Mouse (Mus musculus) forebrain, embryonic 15.5 days (tissue): Measurements from ENCODE around the gene Lpin1. TPM values are rescaled to one million over a fixed set of nuclear protein-coding genes. Genes with fewer than 3 reads are reported as not detected.

ENCODE experiments used
- ATAC-seq: fragments of 200-750 bp; cut with Nextera tagmentation; replicated peaks from 2 replicates; pipeline ENCODE4 v1.8.0; 2017; ENCODE audit warnings: mild to moderate bottlenecking, moderate TSS enrichment, moderate library complexity
- H3K27ac ChIP-seq: fragments of 300-500 bp; sonication (generic); replicated peaks from 2 replicates; pipeline ENCODE4 v1.5.1; 2015; ENCODE audit warnings: mild to moderate bottlenecking, inconsistent platforms
- H3K27me3 ChIP-seq: fragments of 300-500 bp; sonication (generic); 2 replicates; pipeline ENCODE4 v1.6.1; 2015; ENCODE audit warnings: inconsistent platforms
- H3K36me3 ChIP-seq: fragments of 300-500 bp; sonication (generic); 2 replicates; pipeline ENCODE4 v1.6.1; 2015; ENCODE audit warnings: mild to moderate bottlenecking, inconsistent platforms
- H3K4me1 ChIP-seq: fragments of 300-500 bp; sonication (generic); 2 replicates; pipeline ENCODE4 v1.6.1; 2015; ENCODE audit warnings: inconsistent platforms
- H3K4me2 ChIP-seq: fragments of 300-500 bp; sonication (generic); replicated peaks from 2 replicates; pipeline ENCODE4 v1.6.1; 2015; ENCODE audit warnings: mild to moderate bottlenecking, inconsistent platforms
- H3K4me3 ChIP-seq: fragments of 300-500 bp; sonication (generic); 2 replicates; pipeline ENCODE4 v1.5.1; 2015; ENCODE audit warnings: mild to moderate bottlenecking, inconsistent platforms
- H3K9ac ChIP-seq: fragments of 300-500 bp; sonication (generic); replicated peaks from 2 replicates; pipeline ENCODE4 v1.6.1; 2015; ENCODE audit warnings: mild to moderate bottlenecking, inconsistent platforms
- H3K9me3 ChIP-seq: fragments of 300-500 bp; sonication (generic); 2 replicates; pipeline ENCODE4 v1.6.1; 2016; ENCODE audit warnings: inconsistent platforms
- WGBS: fragments of 180-500 bp; shearing (Covaris S2); methylation state at CpG from one replicate; pipeline ENCODE4 v1.1.7; 2015; ENCODE audit warnings: mixed read lengths; 5-methylcytosine and 5-hydroxymethylcytosine counted together
- polyA plus RNA-seq: library from polyadenylated mRNA; unstranded; fragments of >200 nt; fragmentation: Nextera tagmentation; extraction: Ambion mirVana; gene quantifications from 2 replicates; pipeline ENCODE4 v1.2.1, GENCODE M21; 2015

Lpin1 gene
- polyA plus RNA-seq, 1 experiment from 2014 or later = 17.5 TPM

DNA sequence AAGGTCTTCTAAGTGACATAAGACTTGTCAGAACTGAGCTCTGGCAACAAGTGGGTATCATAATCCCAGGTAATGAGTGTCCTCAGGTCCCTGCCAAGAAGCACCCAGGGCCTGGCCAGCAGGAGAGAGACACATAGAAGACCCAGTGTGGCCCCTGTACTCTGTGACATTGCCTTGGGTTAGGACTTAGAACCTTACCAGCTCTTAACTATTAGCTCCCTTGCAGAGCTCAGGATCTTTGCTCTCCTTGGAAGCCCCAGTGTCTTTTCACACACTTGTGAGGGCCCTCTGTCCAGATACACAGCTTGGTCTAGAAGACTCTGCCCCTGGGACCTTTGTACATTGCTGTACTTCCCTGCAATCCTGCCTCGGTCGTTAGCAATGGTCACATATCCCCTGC is 23.7 kb downstream of the Lpin1 start:
- no peak overlapping the region; the same call in 1 of the 2 replicates for H3K4me2 ChIP-seq

DNA sequence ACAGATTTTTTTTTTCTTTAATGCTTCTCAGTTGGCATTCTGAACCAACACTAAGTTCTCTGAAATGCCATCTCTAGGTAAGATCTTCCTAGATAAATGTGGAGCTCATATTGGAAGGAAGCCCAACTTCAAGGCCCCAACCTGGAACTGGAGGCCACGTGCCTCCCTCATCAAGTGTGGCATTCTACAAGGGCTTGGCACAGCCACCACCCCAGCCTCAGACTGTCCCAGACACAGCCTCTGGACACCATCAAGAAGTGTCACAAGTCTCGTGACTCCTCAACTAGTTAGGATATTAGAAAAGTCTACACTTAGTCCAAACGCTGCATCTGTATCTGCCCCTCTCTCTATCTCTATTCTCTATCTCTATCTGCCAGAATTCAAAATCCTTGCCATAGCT is 25.8 kb downstream of the Lpin1 start:
- no peak overlapping the region for H3K27ac ChIP-seq
- H3K36me3 ChIP-seq = no peaks in the 10 kb centered on the region
- no peak overlapping the region for H3K4me3 ChIP-seq
- WGBS = 91% methylated on average over 3 of the region's 3 CpGs
- no peaks in the 10 kb centered on the region for H3K9me3 ChIP-seq
- peaks cover 29% of the 10 kb centered on the region for H3K4me1 ChIP-seq
- H3K27me3 ChIP-seq = no peaks in the 10 kb centered on the region
- no peak overlapping the region for H3K4me2 ChIP-seq
- H3K9ac ChIP-seq = no peak overlapping the region
- ATAC-seq = no peak

More for the DNA sequence above, 23.7 kb downstream of the Lpin1 start:
- no peak overlapping the region for H3K9ac ChIP-seq
- no peak overlapping the region for H3K4me3 ChIP-seq
- ATAC-seq = no peak
- H3K27me3 ChIP-seq = no peaks in the 10 kb centered on the region
- peaks cover 48% of the 10 kb centered on the region for H3K4me1 ChIP-seq
- no peaks in the 10 kb centered on the region for H3K36me3 ChIP-seq
- WGBS = 66% methylated on average over 2 of the region's 2 CpGs
- H3K27ac ChIP-seq = no peak overlapping the region
- H3K9me3 ChIP-seq = no peaks in the 10 kb centered on the region

DNA sequence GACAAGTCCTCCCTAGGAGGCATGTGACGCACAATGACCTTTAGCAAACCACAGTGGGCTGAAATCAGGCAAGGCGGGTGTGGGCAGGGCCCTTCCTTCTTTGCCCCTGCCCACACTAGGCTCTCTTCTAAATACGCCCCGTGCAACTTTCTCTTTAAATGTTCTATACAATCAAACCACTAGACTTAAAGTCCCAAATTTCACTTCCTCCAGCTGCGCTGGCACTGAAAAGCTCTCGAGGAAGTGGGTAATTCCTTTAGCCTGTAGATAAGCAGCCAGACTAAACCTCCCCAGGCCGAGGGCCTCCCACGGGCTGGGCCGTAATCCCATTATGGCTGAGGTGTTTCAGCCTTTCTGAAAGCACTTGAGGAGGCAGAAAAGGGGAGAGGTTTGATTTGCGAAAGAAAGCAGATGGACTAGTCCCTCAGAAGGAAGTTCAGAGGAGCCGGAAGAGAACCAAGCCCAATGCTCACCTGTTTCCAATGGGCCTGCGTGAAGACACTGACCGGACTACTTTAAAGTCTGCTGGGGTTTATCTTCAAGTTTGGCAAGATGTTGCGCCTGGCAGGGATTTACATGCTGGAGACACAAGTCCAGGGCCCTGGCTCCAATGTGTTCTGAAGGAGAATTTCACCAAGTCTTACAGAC is 26.6 kb downstream of the Lpin1 start:
- Histone ChIP-seq H3K4me3 (no peak overlapping the region), H3K9ac (no peak overlapping the region), H3K27ac (no peak overlapping the region), H3K36me3 (no peaks in the 10 kb centered on the region), H3K4me1 (peaks cover 26% of the 10 kb centered on the region), H3K27me3 (no peaks in the 10 kb centered on the region), H3K4me2 (no peak overlapping the region), H3K9me3 (no peaks in the 10 kb centered on the region)
- 34% methylated on average over 14 of the region's 14 CpGs for WGBS
- no peak for ATAC-seq

DNA sequence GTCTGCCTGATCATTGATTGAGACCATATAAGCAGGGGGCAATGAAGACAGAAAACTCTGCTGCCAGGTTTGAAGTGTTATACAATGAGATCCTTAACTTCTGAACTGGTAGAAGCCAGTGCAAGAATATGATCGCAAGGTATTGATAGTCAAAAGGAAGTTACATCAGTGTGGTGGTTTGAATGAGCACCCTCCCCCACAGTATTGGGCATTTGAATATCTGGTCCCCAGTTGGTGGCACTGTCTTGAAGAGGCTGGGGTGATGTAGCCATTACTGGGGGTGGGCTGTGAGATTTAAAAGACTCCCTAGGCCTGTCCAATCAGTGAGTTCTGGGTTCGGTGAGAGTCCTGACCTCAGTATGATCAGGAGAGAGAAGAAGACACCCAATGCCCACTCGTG is 27.5 kb downstream of the Lpin1 start:
- Histone ChIP-seq H3K4me1 (peaks cover 17% of the 10 kb centered on the region), H3K9me3 (no peaks in the 10 kb centered on the region), H3K9ac (no peak overlapping the region), H3K27ac (no peak overlapping the region), H3K4me2 (no peak overlapping the region), H3K36me3 (no peaks in the 10 kb centered on the region), H3K27me3 (no peaks in the 10 kb centered on the region), H3K4me3 (no peak overlapping the region)
- 87% methylated on average over 3 of the region's 3 CpGs for WGBS
- ATAC-seq = no peak

DNA sequence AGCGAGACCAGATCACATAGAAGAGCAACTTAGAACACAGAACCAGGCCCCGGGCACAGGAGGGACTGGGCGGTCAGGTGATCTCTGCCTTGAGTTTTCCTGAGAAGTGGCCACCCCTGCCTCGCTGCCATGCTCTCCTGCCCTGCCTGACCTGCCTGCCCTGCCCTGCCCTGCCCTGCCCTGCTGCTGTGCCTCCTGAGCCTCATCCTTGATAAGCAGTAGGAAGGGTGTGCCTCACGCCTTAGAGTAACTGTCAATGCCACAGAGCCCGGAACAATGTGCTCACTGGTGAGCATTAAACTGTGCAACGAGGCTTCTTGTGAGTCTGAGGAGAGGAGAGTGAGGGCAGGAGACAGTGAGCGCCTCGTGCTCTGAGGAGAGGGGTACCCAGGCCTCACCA is 30.5 kb downstream of the Lpin1 start:
- WGBS = 63% methylated on average over 9 of the region's 9 CpGs
- no peak overlapping the region for H3K27ac ChIP-seq
- H3K4me3 ChIP-seq = no peak overlapping the region
- no peak overlapping the region for H3K4me2 ChIP-seq
- H3K9me3 ChIP-seq = no peaks in the 10 kb centered on the region
- no peaks in the 10 kb centered on the region for H3K27me3 ChIP-seq
- H3K36me3 ChIP-seq = peaks cover 14% of the 10 kb centered on the region
- ATAC-seq = no peak
- no peak overlapping the region for H3K9ac ChIP-seq
- H3K4me1 ChIP-seq = peaks cover 13% of the 10 kb centered on the region

DNA sequence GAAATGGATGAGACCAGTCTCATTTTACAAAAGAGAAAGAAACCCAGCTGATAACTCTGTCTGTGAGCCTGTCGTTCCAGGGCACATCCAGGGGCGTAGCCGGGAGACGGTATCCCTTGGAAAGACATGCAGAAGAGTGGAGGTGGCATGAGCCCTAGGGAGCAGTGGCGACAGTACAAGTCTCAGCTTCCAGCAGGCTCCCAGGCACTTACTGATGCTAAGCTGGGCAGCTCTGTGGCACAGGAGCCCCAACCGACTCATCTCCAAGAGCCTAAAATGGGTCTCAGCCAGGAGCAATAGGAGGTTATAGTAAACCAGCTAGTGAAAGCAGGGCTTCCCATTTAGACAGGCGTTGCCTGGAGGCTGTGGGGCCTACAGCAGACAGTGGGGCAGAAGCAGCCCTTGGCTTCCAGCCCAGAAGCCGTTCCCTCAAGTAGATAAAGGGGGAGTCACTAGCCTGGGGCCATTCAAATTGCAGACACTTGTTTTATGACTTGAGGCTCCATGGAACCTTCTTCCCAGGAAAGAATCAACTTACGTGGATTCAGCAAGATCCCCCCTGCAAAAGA is 33.0 kb downstream of the Lpin1 start:
- Histone ChIP-seq H3K4me2 (no peak overlapping the region), H3K9ac (no peak overlapping the region), H3K9me3 (no peaks in the 10 kb centered on the region), H3K36me3 (peaks cover 35% of the 10 kb centered on the region), H3K27ac (0 out of 2 replicates have a peak overlapping the region, but pooled peaks have one; percentile 2), H3K4me3 (no peak overlapping the region), H3K27me3 (no peaks in the 10 kb centered on the region), H3K4me1 (peaks cover 8% of the 10 kb centered on the region)
- peak; percentile 40; the same call in 1 of the 2 replicates for ATAC-seq
- whole genome bisulfite sequencing = 54% methylated on average over 9 of the region's 9 CpGs

DNA sequence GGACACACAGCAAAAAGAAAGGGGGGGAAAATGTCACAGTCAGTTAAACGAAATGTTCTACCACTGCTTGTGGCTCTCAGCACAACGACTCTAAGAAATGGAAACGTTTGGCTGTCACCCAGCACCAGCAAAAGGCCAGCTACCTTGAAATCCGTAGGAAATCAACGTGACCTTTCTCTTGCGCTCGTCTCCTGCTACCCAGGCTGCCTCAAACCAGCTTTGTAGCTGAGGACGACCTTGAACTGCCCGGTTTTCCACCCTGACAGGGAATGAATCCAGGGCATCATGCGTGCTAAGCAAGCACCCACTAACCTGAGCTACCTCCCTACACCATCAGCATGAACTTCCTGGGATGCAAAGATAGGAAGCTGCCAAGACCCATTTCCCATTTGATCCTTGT is 39.5 kb downstream of the Lpin1 start:
- Histone ChIP-seq H3K9me3 (no peaks in the 10 kb centered on the region), H3K4me2 (no peak overlapping the region), H3K27ac (no peak overlapping the region), H3K27me3 (no peaks in the 10 kb centered on the region), H3K36me3 (peaks cover 52% of the 10 kb centered on the region), H3K4me1 (no peaks in the 10 kb centered on the region; the same call in 1 of the 2 replicates), H3K9ac (no peak overlapping the region), H3K4me3 (no peak overlapping the region)
- WGBS = 93% methylated on average over 10 of the region's 10 CpGs
- ATAC-seq = no peak

DNA sequence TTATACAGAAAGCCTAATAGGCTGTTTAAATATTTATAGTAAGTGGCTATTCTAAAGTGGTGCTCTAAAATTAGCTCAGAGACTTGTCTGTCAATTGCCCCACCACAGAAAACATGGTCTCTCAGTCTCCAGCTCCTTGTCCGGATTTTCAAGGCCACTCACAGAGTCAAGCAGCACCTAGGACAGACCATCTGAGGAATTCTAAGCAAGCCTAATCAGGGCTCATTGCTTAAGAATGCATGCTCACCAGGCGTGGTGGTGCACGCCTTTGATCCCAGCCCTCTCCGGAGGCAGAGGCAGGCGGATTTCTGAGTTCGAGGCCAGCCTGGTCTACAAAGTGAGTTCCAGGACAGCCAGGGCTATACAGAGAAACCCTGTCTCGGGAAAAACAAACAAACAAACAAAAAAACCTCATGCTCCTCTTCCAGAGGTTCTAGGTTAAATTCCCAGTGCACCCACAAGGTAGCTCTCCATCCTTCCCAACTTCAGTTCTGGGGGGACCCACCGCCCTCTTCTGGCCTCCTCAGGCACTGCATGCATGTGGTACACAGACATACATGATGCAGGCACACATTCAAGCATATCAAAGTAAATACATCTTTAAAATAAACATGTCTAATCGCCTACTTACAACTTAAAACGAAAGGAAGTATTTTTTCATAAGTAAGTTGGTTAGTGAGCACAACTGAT is 40.2 kb downstream of the Lpin1 start:
- Histone ChIP-seq H3K4me2 (no peak overlapping the region), H3K4me3 (no peak overlapping the region), H3K4me1 (no peaks in the 10 kb centered on the region; the same call in 1 of the 2 replicates), H3K27ac (no peak overlapping the region), H3K27me3 (no peaks in the 10 kb centered on the region), H3K36me3 (peaks cover 46% of the 10 kb centered on the region), H3K9me3 (no peaks in the 10 kb centered on the region), H3K9ac (no peak overlapping the region)
- WGBS = 90% methylated on average over 10 of the region's 10 CpGs
- ATAC-seq = no peak

DNA sequence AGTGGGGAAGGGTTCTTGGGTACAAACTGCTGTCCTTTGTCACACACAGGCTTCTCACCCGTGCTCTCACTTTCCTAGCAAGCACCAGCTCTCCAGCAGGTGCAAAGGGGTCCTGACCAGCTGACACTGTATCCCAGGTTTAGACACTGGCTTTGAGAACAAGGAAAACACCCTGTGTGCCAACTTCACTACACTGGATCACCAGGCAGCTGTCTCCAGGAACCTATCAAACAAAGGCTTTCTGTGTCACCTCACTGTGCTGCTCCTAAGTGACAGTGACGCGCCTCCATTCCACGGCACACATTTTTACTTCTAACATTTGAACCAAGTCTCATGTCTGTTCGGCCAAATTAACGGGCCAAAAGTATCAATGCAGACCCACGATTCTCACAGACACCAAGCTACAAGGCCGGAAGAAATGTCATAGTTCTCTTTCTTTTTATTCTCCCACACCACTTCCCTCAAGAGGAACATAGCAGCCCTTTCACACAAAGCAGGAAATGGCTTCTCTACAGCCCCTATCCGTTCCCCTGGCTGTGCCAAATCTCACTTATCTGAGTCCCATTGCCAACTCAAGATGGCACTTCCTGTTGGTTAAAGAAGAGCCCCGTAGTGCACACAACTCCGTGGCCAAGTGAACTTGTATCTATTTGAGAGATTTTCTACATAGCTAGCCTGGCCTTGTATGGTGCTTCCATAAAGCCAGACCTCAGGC is 41.7 kb downstream of the Lpin1 start:
- ATAC-seq = peak; percentile 54
- Histone ChIP-seq H3K4me3 (no peak overlapping the region), H3K27me3 (no peaks in the 10 kb centered on the region), H3K4me2 (no peak overlapping the region), H3K9ac (no peak overlapping the region), H3K9me3 (no peaks in the 10 kb centered on the region), H3K27ac (no peak overlapping the region), H3K4me1 (no peaks in the 10 kb centered on the region; the same call in 1 of the 2 replicates), H3K36me3 (peaks cover 46% of the 10 kb centered on the region)
- WGBS = 76% methylated on average over 11 of the region's 11 CpGs

DNA sequence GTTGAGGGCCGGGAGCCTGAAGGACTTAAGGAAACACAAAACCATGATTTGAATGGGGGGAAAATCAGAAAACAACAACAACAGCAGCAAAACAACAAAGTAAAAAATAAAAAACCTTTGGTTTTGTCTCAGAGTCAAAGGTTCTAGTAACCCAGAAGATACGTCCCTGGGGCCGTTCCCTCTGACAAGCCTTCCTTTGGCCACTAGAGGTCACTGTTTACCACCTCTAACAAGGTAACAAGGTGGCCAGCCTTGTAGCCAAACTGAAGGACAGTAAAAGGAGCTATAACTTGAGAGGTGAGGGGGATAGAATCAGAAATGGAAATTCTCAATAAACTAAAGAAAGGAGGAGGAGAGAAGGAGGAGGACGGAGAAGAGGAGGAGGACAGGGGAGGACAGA is 42.3 kb downstream of the Lpin1 start:
- H3K4me1 ChIP-seq = no peaks in the 10 kb centered on the region; the same call in 1 of the 2 replicates
- H3K4me3 ChIP-seq = no peak overlapping the region
- no peaks in the 10 kb centered on the region for H3K9me3 ChIP-seq
- H3K36me3 ChIP-seq = peaks cover 44% of the 10 kb centered on the region
- 33% methylated on average over 4 of the region's 4 CpGs for whole genome bisulfite sequencing
- no peak overlapping the region for H3K9ac ChIP-seq
- H3K27me3 ChIP-seq = no peaks in the 10 kb centered on the region
- peak; percentile 78 for ATAC-seq
- no peak overlapping the region for H3K4me2 ChIP-seq
- no peak overlapping the region for H3K27ac ChIP-seq

DNA sequence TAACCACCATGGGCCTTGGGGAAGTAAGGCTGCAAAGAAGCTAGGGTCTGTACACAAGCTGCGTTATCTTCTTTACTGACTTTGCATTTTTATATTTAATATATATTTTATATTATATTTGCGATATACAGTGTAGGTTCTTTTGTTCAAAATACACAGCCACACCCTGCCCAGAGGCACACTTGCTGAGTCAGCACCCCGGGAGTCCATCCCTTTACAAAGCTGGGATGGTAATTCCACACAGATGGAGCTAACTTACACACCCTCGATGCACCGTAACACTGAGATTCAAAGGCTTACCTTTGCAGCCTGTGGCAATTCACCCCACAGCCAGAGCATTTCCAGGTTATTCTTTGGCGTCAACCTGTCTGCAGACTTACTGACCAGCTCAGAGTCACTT is 42.7 kb downstream of the Lpin1 start:
- ATAC-seq = no peak
- no peak overlapping the region for H3K4me2 ChIP-seq
- no peaks in the 10 kb centered on the region; the same call in 1 of the 2 replicates for H3K4me1 ChIP-seq
- no peak overlapping the region for H3K4me3 ChIP-seq
- no peaks in the 10 kb centered on the region for H3K27me3 ChIP-seq
- H3K9ac ChIP-seq = no peak overlapping the region
- no peak overlapping the region for H3K27ac ChIP-seq
- no peaks in the 10 kb centered on the region for H3K9me3 ChIP-seq
- 88% methylated on average over 6 of the region's 6 CpGs for WGBS
- H3K36me3 ChIP-seq = peaks cover 43% of the 10 kb centered on the region

DNA sequence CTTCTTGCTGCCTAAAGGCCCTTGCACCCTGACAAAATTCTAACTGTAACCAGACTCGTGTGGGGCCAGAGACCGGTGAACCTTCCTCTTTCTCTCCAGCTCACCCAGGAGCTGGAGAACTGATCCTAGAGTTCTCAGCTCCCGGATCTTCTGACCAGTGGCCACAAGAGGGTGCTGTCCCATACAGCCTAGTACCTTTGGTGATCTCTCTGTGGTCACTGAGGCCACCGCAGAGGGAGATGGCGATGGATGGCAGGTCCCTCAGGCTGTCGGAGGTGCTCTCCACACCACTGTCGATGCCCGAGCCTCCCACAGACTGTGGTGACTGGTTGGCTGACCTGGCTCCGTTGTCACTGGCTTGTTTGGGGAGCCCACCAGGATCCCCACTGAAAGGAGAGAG is 47.3 kb downstream of the Lpin1 start:
- H3K27ac ChIP-seq = no peak overlapping the region
- ATAC-seq = no peak; the same call in 1 of the 2 replicates
- H3K4me2 ChIP-seq = no peak overlapping the region
- no peak overlapping the region for H3K4me3 ChIP-seq
- no peak overlapping the region for H3K9ac ChIP-seq
- no peaks in the 10 kb centered on the region for H3K27me3 ChIP-seq
- no peaks in the 10 kb centered on the region for H3K4me1 ChIP-seq
- H3K9me3 ChIP-seq = no peaks in the 10 kb centered on the region
- peaks cover 52% of the 10 kb centered on the region for H3K36me3 ChIP-seq
- 64% methylated on average over 9 of the region's 9 CpGs for WGBS
